Mouse (Mus musculus): ENCODE measurements around the gene Gabrr1.
"Not testable (repeated sequence)": the region's sequence is repeated elsewhere in the genome, so short reads cannot be mapped to it uniquely, and the experiment has no call there.

The Gabrr1 gene

DNA sequence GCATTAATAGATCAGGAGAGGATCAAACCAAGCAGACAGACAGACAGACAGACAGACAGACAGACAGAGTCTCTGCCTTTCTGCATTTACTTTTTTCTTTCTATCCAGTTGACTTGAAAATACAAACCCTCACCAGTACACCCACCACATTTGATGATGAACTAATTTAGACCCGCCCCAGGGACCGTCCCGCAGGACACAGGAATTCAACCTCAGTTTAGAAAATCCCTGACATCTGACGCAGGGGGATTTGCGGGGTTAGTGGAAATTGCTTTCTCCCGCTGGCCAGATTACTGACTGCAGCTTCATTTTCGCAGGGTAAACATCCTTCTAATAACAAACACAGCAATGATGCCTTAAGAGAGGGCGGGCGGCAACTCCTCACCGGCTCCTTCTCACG, at the start of gene Gabrr1:
TSS of gene Gabrr1 (plus strand) at position 301 of the 400 bp plus-strand sequence.
- no peak for DNase-seq (ENCODE audit: low spot score in 2 of 2)

DNA sequence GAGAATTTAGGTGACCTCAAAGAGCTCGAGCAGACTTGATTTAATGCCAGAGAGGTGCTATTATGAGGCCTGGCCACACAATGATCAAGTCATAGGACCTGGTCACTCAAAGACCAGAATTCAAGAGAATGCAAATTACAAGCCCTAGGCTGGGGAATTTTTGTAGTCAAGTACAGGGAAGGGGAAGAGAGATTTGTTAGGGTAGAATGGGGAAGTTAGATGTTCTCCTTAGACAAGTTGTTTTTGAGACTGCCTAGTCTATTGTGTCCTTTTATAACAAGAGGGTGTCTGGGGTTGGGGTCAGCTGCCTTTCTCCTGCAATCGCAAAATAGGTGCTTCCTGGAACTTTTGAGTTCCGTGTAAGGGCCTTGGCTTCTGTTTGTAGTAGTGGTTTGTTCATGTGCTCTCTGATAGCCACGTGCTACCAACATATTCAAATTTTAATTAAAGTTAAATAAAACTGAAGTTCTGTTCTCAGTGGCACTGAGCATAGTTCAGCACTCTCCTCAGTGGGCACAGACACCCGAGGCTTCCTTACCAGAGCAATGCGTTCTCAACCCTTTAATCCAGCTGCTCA, 33.1 kb upstream of the Gabrr1 start:
- DNase-seq (ENCODE audit: low spot score in 2 of 2) = peak in 1 of 2 experiments; percentile 33

- DNase-seq (ENCODE audit: low spot score in 2 of 2) = no peak
Observed at GRCm38 (mm10) chr4:33109720-33110458, 22.4 kb upstream of the Gabrr1 start.

DNA sequence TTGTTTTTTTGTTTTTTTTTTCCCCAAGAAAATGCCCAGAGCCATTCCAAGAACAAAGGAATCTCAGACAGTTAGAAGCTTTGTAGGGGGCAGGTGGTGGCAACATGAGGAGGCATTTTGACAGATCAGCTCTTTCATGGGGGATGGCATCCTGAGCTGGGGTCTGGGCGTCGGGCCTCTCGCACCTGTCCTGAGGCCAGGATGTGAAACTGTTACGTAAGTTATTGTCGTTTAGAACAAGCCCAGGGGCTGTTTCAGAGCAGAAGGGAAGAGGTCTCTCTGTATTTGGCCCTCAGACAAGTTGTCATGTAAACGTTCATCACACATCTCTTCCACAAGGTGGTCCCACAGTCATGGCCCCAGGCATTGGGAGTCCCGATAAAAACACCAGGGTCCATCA, 21.5 kb upstream of the Gabrr1 start:
- no peak for DNase-seq (ENCODE audit: low spot score in 2 of 2)

DNA sequence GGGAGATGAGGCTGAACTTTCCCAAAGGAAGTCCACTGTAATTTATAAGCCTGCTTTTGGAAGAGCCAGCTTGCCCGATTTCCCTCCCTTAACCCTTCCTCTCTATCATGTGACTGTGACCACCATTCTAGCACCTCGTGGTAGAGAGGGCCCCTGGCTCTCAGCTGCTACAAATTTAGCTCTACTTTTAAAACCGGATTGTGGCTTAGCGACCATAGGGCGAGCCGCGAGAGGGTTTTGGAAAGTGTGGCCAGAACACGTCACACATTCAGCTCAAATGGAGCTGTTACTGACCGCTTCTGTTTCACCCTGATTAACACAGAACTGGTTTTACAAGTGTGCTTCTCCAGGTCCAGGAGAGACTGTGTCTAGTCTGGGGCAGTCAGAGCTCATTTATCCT, 21.0 kb upstream of the Gabrr1 start:
- no peak for DNase-seq (ENCODE audit: low spot score in 2 of 2)

GRCm38 (mm10) chr4:33112866-33113265, 19.5 kb upstream of the Gabrr1 start:
- not testable (repeated sequence) for DNase-seq (ENCODE audit: low spot score in 2 of 2)

- peak; percentile 84 to 88 for DNase-seq (ENCODE audit: low spot score in 2 of 2)
Observed at GRCm38 (mm10) chr4:33119118-33119517, 13.2 kb upstream of the Gabrr1 start.

DNA sequence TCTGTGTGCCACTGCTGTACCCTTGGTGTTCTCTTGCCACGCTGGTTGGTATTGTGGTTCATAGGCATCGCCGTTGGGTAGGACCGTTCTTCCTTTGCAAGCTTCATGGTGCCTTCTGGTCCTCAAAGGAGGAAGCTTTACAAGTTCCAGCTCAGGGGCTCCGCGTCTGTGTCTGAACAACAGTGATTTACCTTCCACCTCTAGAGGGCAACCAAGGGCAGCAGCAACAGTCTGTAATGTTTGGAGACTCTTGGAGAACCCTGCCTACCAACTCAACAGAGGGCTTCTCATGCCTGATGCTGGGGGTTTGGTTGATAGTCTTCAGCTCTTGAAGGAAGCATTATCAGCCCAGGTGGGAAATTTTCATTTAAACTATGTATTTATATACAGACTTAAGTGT, 7.8 kb upstream of the Gabrr1 start:
- peak; percentile 57 to 67 for DNase-seq (ENCODE audit: low spot score in 2 of 2)

GRCm38 (mm10) chr4:33125409-33126084, 6.8 kb upstream of the Gabrr1 start:
- DNase-seq (ENCODE audit: low spot score in 2 of 2) = peak; percentile 50 to 56

GRCm38 (mm10) chr4:33146679-33147291, 14.5 kb downstream of the Gabrr1 start:
- no peak for DNase-seq (ENCODE audit: low spot score in 2 of 2)

GRCm38 (mm10) chr4:33147825-33148224, 15.5 kb downstream of the Gabrr1 start:
- peak; percentile 30 to 44 for DNase-seq (ENCODE audit: low spot score in 2 of 2)

DNA sequence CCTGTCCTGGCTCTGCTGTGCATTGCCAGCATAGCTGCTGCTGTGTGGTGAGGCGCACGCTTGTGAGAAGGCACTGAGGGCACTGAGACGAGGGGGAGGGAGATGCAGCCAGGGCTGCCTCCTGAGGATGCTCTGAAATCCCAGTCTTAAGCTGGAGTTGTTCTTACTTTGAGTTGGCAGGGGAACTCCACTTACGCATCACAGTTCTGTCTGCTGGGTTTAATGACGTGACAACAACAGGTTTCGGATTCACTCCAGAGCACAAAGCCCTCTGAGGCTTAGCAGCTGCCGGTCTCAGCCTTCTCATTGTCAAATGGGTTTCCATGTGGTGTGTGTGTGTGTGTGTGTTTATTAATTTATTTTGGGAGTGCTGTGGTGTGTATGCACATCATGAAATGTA, 16.8 kb downstream of the Gabrr1 start:
- DNase-seq (ENCODE audit: low spot score in 2 of 2) = no peak

- DNase-seq (ENCODE audit: low spot score in 2 of 2) = no peak
Observed at GRCm38 (mm10) chr4:33152087-33153038, 20.0 kb downstream of the Gabrr1 start.

- peak in 1 of 2 experiments; percentile 11 for DNase-seq (ENCODE audit: low spot score in 2 of 2)
Observed at GRCm38 (mm10) chr4:33183477-33183876, 51.2 kb downstream of the Gabrr1 start.

GRCm38 (mm10) chr4:33188164-33188563, 55.8 kb downstream of the Gabrr1 start:
- peak; percentile 57 to 59 for DNase-seq (ENCODE audit: low spot score in 2 of 2)

DNA sequence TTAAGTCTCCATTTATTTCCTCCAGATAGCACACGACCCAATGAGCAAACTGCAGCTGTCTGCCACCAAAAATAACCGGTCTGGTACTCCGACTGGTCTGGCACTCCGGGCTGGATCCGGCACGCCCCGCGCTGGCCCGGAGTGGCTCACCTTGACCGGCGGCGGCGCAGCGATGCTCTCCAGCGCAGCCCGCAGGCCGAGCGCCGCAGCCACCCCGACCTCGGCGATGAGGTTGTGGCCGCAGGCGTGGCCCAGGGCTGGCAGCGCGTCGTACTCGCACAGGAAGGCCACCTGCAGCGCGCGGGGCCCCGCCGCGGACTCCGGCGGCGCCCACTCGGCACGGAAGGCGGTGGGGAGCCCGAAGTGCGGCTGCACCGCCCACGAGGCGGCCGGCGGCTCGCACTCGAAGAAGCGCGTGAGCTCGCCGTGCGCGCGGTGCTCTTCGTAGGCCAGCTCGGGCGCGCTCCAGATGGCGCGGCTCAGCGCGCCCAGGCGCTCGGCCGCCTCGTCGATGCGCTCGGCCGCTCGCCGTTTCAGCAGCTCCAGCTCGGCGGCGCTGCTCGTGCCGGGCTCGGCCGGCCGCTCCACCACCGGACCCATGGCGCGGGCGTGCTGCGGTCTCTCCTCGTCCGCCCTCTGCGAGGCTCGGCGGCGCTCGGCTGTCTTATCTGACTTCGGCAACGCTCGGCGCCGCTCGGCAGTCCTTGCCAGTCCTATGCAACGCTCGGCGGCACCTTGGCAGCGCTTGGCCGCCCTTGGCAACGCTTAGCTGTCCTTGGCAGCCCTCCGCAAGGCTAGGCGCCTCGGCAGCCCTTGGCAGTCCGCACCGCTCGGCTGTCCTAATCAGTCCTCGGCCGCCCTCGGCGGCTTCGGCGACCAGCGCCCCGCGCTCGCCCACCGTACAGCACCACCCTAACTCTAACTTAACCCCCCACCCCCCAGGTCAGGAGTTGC, 56.7 kb downstream of the Gabrr1 start:
- DNase-seq (ENCODE audit: low spot score in 2 of 2) = peak; percentile 93 to 94

DNA sequence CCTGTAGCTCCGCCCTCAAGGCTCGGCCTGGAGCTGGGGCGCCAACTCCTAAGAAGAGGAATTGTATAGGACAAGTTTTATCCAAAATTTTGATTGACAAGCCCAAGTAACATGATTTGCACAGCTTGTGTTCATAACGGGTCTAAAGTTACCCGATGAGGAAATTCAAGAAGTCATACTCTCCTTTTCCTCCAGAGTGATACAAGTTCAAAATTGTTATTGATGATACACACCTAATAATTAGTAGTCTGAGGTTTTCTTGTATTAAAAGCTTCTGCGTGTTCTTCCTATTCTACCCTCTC, 57.4 kb downstream of the Gabrr1 start, which contains the start of gene Pm20d2:
TSS of gene Pm20d2 (minus strand) at position 3 of the 302 bp plus-strand sequence.
- DNase-seq (ENCODE audit: low spot score in 2 of 2) = no peak

- no peak for DNase-seq (ENCODE audit: low spot score in 2 of 2)
Observed at GRCm38 (mm10) chr4:33198117-33198516, 65.8 kb downstream of the Gabrr1 start.

DNA sequence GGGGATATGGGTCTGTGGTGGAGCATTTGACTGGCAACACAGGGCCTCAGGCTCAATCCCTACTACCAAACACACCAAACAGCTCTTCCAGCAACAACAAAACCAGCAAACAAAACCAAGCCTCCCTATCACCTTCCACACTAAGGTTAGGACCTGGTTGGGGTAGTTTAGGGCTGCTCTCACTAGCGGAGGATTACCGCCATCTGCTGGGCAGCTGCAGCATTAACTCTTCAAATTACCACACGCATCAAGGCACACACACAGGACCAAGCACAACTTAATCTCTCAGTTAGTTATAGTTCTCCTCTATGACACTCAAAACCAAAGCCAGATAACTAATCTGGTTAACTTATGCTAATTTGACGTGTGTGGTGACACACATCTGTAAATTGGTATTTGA, 72.4 kb downstream of the Gabrr1 start:
- peak in 1 of 2 experiments; percentile 63 for DNase-seq (ENCODE audit: low spot score in 2 of 2)

DNA sequence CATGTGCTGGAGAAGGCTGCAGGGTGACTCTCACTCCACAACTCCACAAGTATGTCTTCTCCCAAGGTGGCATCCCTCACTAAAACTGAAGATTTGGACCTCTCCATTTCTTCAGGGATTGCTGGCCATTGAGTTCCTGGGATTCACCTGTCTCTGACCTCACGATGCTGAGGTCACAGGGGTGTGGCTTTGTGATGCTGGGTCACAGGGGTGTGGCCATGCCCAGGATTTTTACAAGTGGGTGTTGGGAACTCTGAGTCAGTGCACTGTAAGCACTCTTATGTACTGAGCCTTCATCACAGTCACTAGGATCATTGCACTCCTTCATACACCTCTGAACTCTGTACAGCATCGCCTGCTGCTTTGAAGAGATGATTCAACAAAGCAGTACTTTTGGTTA, 75.2 kb downstream of the Gabrr1 start:
- no peak for DNase-seq (ENCODE audit: low spot score in 2 of 2)
